Mouse (Mus musculus) forebrain, embryonic 14.5 days (tissue): ENCODE data around the gene Mga. TPM values are rescaled to one million over a fixed set of nuclear protein-coding genes. Genes with fewer than 3 reads are reported as not detected.

Experiments used
- ATAC-seq: fragments of 200-750 bp; cut with Nextera tagmentation; 2 replicates; pipeline ENCODE4 v1.8.0; 2017; ENCODE audit warnings: mild to moderate bottlenecking, moderate library complexity
- DNase-seq: peaks from one replicate; pipeline ENCODE4 v3.0.0-alpha.2; 2015; ENCODE audit warnings: low spot score
- H3K27ac ChIP-seq: fragments of 300-500 bp; sonication (generic); 2 replicates; pipeline ENCODE4 v1.5.1; 2014; ENCODE audit warnings: low read depth, mild to moderate bottlenecking, control low read depth, low read length, moderate library complexity
- H3K27me3 ChIP-seq: fragments of 300-500 bp; sonication (generic); replicated peaks from 2 replicates; pipeline ENCODE4 v1.6.1; 2014; ENCODE audit warnings: low read length, control low read depth, mixed read lengths; ENCODE audit not compliant: control insufficient read depth, insufficient read depth
- H3K36me3 ChIP-seq: fragments of 300-500 bp; sonication (generic); 2 replicates; pipeline ENCODE4 v1.6.1; 2014; ENCODE audit warnings: low read length, control low read depth; ENCODE audit not compliant: control insufficient read depth, insufficient read depth
- H3K4me1 ChIP-seq: fragments of 300-500 bp; sonication (generic); 2 replicates; pipeline ENCODE4 v1.6.1; 2014; ENCODE audit warnings: antibody characterized with exemption, low read length, control low read depth; ENCODE audit not compliant: control insufficient read depth, insufficient read depth
- H3K4me2 ChIP-seq: fragments of 300-500 bp; sonication (generic); 2 replicates; pipeline ENCODE4 v1.6.1; 2014; ENCODE audit warnings: mild to moderate bottlenecking, control low read depth, low read length
- H3K4me3 ChIP-seq: fragments of 300-500 bp; sonication (generic); 2 replicates; pipeline ENCODE4 v1.5.1; 2014; ENCODE audit warnings: low read depth, low read length, control low read depth
- H3K9ac ChIP-seq: fragments of 300-500 bp; sonication (generic); 2 replicates; pipeline ENCODE4 v1.6.1; 2014; ENCODE audit warnings: mild to moderate bottlenecking, low read length, control low read depth, moderate library complexity
- H3K9me3 ChIP-seq: fragments of 300-500 bp; sonication (generic); replicated peaks from 2 replicates; pipeline ENCODE4 v1.6.1; 2016; ENCODE audit warnings: low read length, control low read depth, mixed read lengths; ENCODE audit not compliant: control insufficient read depth
- WGBS: fragments of 180-500 bp; shearing (Covaris S2); extraction: QIAGEN DNeasy Blood & Tissue Kit; methylation state at CpG from one replicate; pipeline ENCODE4 v1.1.7; 2014; 5-methylcytosine and 5-hydroxymethylcytosine counted together
- polyA plus RNA-seq: library from polyadenylated mRNA; unstranded; fragments of >200 nt; fragmentation: Nextera tagmentation; extraction: Ambion mirVana; gene quantifications from 2 replicates; pipeline ENCODE4 v1.2.1, GENCODE M21; 2014

Mga gene
- polyA plus RNA-seq, 1 experiment from 2014 or later, result 23.6 TPM

- DNase-seq (no peak), ATAC-seq (no peak)
- H3K27ac ChIP-seq, result no peak overlapping the region
- H3K4me2 ChIP-seq, result no peak overlapping the region
- no peaks in the 10 kb centered on the region for H3K9me3 ChIP-seq
- no peak overlapping the region for H3K9ac ChIP-seq
- H3K36me3 ChIP-seq, result peaks cover 11% of the 10 kb centered on the region; the same call in 1 of the 2 replicates
- 82% methylated on average over 7 of the region's 7 CpGs for WGBS
- H3K4me1 ChIP-seq, result no peaks in the 10 kb centered on the region
- H3K4me3 ChIP-seq, result no peak overlapping the region
- H3K27me3 ChIP-seq, result no peaks in the 10 kb centered on the region
These were observed 83.4 kb downstream of the Mga start for GRCm38 (mm10) chr2:119980343-119980986.

GRCm38 (mm10) chr2:119981631-119982030, 84.6 kb downstream of the Mga start:
- Histone ChIP-seq H3K36me3 (peaks cover 11% of the 10 kb centered on the region; the same call in 1 of the 2 replicates), H3K9ac (no peak overlapping the region), H3K4me3 (no peak overlapping the region), H3K9me3 (no peaks in the 10 kb centered on the region), H3K4me2 (no peak overlapping the region), H3K4me1 (no peaks in the 10 kb centered on the region), H3K27ac (no peak overlapping the region), H3K27me3 (no peaks in the 10 kb centered on the region)
- DNase-seq, result no peak
- ATAC-seq, result no peak
- whole genome bisulfite sequencing, result 79% methylated on average over 2 of the region's 2 CpGs

GRCm38 (mm10) chr2:119985871-119986270, 88.8 kb downstream of the Mga start:
- Histone ChIP-seq H3K27ac (no peak overlapping the region), H3K36me3 (peaks cover 11% of the 10 kb centered on the region; the same call in 1 of the 2 replicates), H3K27me3 (no peaks in the 10 kb centered on the region), H3K9ac (no peak overlapping the region), H3K4me2 (no peak overlapping the region), H3K4me1 (no peaks in the 10 kb centered on the region), H3K4me3 (no peak overlapping the region), H3K9me3 (no peaks in the 10 kb centered on the region)
- no peak for DNase-seq
- no peak for ATAC-seq
- WGBS, result 68% methylated on average over 8 of the region's 8 CpGs

GRCm38 (mm10) chr2:119986369-119986768, 89.3 kb downstream of the Mga start:
- no peak overlapping the region for H3K4me3 ChIP-seq
- H3K9me3 ChIP-seq, result no peaks in the 10 kb centered on the region
- peaks cover 9% of the 10 kb centered on the region; the same call in 1 of the 2 replicates for H3K36me3 ChIP-seq
- H3K4me1 ChIP-seq, result no peaks in the 10 kb centered on the region
- no peak for DNase-seq
- H3K27ac ChIP-seq, result no peak overlapping the region
- no peak overlapping the region for H3K9ac ChIP-seq
- ATAC-seq, result no peak
- no peak overlapping the region for H3K4me2 ChIP-seq
- H3K27me3 ChIP-seq, result no peaks in the 10 kb centered on the region
- WGBS, result 86% methylated on average over 6 of the region's 6 CpGs

GRCm38 (mm10) chr2:119987441-119987840, 90.4 kb downstream of the Mga start:
- WGBS, result 100% methylated on average over 2 of the region's 2 CpGs
- Histone ChIP-seq H3K9me3 (no peaks in the 10 kb centered on the region), H3K27me3 (no peaks in the 10 kb centered on the region), H3K27ac (no peak overlapping the region), H3K4me3 (no peak overlapping the region), H3K4me1 (no peaks in the 10 kb centered on the region), H3K9ac (no peak overlapping the region), H3K36me3 (no peaks in the 10 kb centered on the region), H3K4me2 (no peak overlapping the region)
- ATAC-seq, result no peak
- no peak for DNase-seq

- Histone ChIP-seq H3K4me1 (no peaks in the 10 kb centered on the region), H3K36me3 (no peaks in the 10 kb centered on the region), H3K4me2 (no peak overlapping the region), H3K27me3 (no peaks in the 10 kb centered on the region), H3K27ac (no peak overlapping the region), H3K4me3 (no peak overlapping the region), H3K9me3 (no peaks in the 10 kb centered on the region), H3K9ac (no peak overlapping the region)
- DNase-seq (no peak), ATAC-seq (no peak)
- 97% methylated on average over 4 of the region's 4 CpGs for WGBS
These were observed 91.9 kb downstream of the Mga start for GRCm38 (mm10) chr2:119988952-119989351.

GRCm38 (mm10) chr2:119990881-119991280, 93.9 kb downstream of the Mga start:
- H3K4me2 ChIP-seq, result no peak overlapping the region
- 90% methylated on average over 6 of the region's 6 CpGs for WGBS

GRCm38 (mm10) chr2:119992349-119992748, 95.3 kb downstream of the Mga start:
- no peak overlapping the region for H3K4me3 ChIP-seq
- 82% methylated on average over 2 of the region's 2 CpGs for WGBS
- DNase-seq, result no peak
- H3K9ac ChIP-seq, result no peak overlapping the region
- no peaks in the 10 kb centered on the region for H3K9me3 ChIP-seq
- H3K4me2 ChIP-seq, result no peak overlapping the region
- H3K27me3 ChIP-seq, result no peaks in the 10 kb centered on the region
- no peak overlapping the region for H3K27ac ChIP-seq
- no peak for ATAC-seq
- H3K36me3 ChIP-seq, result no peaks in the 10 kb centered on the region
- H3K4me1 ChIP-seq, result no peaks in the 10 kb centered on the region

More at GRCm38 (mm10) chr2:119990881-119991280, 93.9 kb downstream of the Mga start:
- H3K4me3 ChIP-seq, result no peak overlapping the region
- H3K36me3 ChIP-seq, result no peaks in the 10 kb centered on the region
- no peak overlapping the region for H3K9ac ChIP-seq
- H3K27me3 ChIP-seq, result no peaks in the 10 kb centered on the region
- H3K9me3 ChIP-seq, result no peaks in the 10 kb centered on the region
- DNase-seq (no peak), ATAC-seq (no peak)
- H3K4me1 ChIP-seq, result no peaks in the 10 kb centered on the region
- H3K27ac ChIP-seq, result no peak overlapping the region

- 60% methylated on average over 2 of the region's 2 CpGs for WGBS
- H3K4me2 ChIP-seq, result no peak overlapping the region
- DNase-seq (no peak), ATAC-seq (no peak)
- H3K36me3 ChIP-seq, result no peaks in the 10 kb centered on the region
- no peak overlapping the region for H3K27ac ChIP-seq
- no peak overlapping the region for H3K4me3 ChIP-seq
- no peaks in the 10 kb centered on the region for H3K9me3 ChIP-seq
- no peak overlapping the region for H3K9ac ChIP-seq
- no peaks in the 10 kb centered on the region for H3K27me3 ChIP-seq
- no peaks in the 10 kb centered on the region for H3K4me1 ChIP-seq
These were observed 96.5 kb downstream of the Mga start for GRCm38 (mm10) chr2:119993515-119993914.
